Mouse (Mus musculus): ENCODE measurements around the gene Pip5k1b. TPM values are rescaled to one million over a fixed set of nuclear protein-coding genes. Genes with fewer than 3 reads are reported as not detected.

Gene Pip5k1b
- polyA plus RNA-seq, 1 experiment from 2014 or later, result 4.4 TPM

- H3K4me3 ChIP-seq (ENCODE audit: low read depth, low read length), result no peak overlapping the region
- DNase-seq (no peak), ATAC-seq (no peak)
- H3K4me1 ChIP-seq (ENCODE audit: insufficient read depth), result no peaks in the 10 kb centered on the region
- no peak overlapping the region for H3K27ac ChIP-seq (ENCODE audit: low read depth)
- 73% methylated on average over 2 of the region's 2 CpGs for whole genome bisulfite sequencing (ENCODE audit: insufficient replicate concordance)
- no peak for TF ChIP-seq EP300 (IDR thresholded peaks at IDR 0.05; ENCODE audit: low read depth)
- no peaks in the 10 kb centered on the region for H3K36me3 ChIP-seq (replicated peaks; ENCODE audit: insufficient read depth, low read length)
- H3K4me2 ChIP-seq (ENCODE audit: low read depth, low read length), result no peak overlapping the region
- H3K27me3 ChIP-seq (ENCODE audit: insufficient read depth, low read length), result no peaks in the 10 kb centered on the region
- H3K9me3 ChIP-seq (ENCODE audit: low read length), result no peaks in the 10 kb centered on the region
- H3K9ac ChIP-seq (replicated peaks), result no peak overlapping the region
Observed at GRCm38 (mm10) chr19:24431381-24431780, 124.3 kb downstream of the Pip5k1b start.

- no peak overlapping the region for H3K4me2 ChIP-seq (ENCODE audit: low read depth, low read length)
- ATAC-seq, result no peak
- TF ChIP-seq CTCF (IDR thresholded peaks at IDR 0.05; ENCODE audit: low read depth) (no peak), EP300 (IDR thresholded peaks at IDR 0.05; ENCODE audit: low read depth) (no peak)
Observed at GRCm38 (mm10) chr19:24428011-24428410, 127.7 kb downstream of the Pip5k1b start.

GRCm38 (mm10) chr19:24427258-24427657, 128.4 kb downstream of the Pip5k1b start:
- DNase-seq, result no peak
- Histone ChIP-seq H3K9me3 (ENCODE audit: low read length) (no peaks in the 10 kb centered on the region), H3K4me2 (ENCODE audit: low read depth, low read length) (no peak overlapping the region), H3K27ac (ENCODE audit: low read depth) (no peak overlapping the region), H3K36me3 (replicated peaks; ENCODE audit: insufficient read depth, low read length) (no peaks in the 10 kb centered on the region), H3K9ac (replicated peaks) (no peak overlapping the region), H3K4me1 (ENCODE audit: insufficient read depth) (no peaks in the 10 kb centered on the region), H3K4me3 (ENCODE audit: low read depth, low read length) (no peak overlapping the region), H3K27me3 (ENCODE audit: insufficient read depth, low read length) (no peaks in the 10 kb centered on the region)
- no peak for TF ChIP-seq EP300 (IDR thresholded peaks at IDR 0.05; ENCODE audit: low read depth)
- TF ChIP-seq CTCF (IDR thresholded peaks at IDR 0.05; ENCODE audit: low read depth), result no peak
- 57% methylated on average over 4 of the region's 4 CpGs for WGBS (ENCODE audit: insufficient replicate concordance)
- no peak for ATAC-seq

More at GRCm38 (mm10) chr19:24428011-24428410, 127.7 kb downstream of the Pip5k1b start:
- no peaks in the 10 kb centered on the region for H3K9me3 ChIP-seq (ENCODE audit: low read length)
- H3K4me1 ChIP-seq (ENCODE audit: insufficient read depth), result no peaks in the 10 kb centered on the region
- no peak overlapping the region for H3K9ac ChIP-seq (replicated peaks)
- H3K27me3 ChIP-seq (ENCODE audit: insufficient read depth, low read length), result no peaks in the 10 kb centered on the region
- no peak overlapping the region for H3K27ac ChIP-seq (ENCODE audit: low read depth)
- 99% methylated on average over 3 of the region's 3 CpGs for WGBS (ENCODE audit: insufficient replicate concordance)
- H3K4me3 ChIP-seq (ENCODE audit: low read depth, low read length), result no peak overlapping the region
- no peak for DNase-seq
- H3K36me3 ChIP-seq (replicated peaks; ENCODE audit: insufficient read depth, low read length), result no peaks in the 10 kb centered on the region

- H3K4me1 ChIP-seq (ENCODE audit: insufficient read depth), result no peaks in the 10 kb centered on the region
Observed at GRCm38 (mm10) chr19:24426759-24427181, 128.9 kb downstream of the Pip5k1b start.

GRCm38 (mm10) chr19:24418030-24418429, 137.6 kb downstream of the Pip5k1b start:
- WGBS (ENCODE audit: insufficient replicate concordance), result 63% methylated on average over 3 of the region's 3 CpGs
- H3K4me3 ChIP-seq (ENCODE audit: low read depth, low read length), result no peak overlapping the region
- no peaks in the 10 kb centered on the region for H3K4me1 ChIP-seq (ENCODE audit: insufficient read depth)
- H3K4me2 ChIP-seq (ENCODE audit: low read depth, low read length), result no peak overlapping the region
- no peak for TF ChIP-seq CTCF (IDR thresholded peaks at IDR 0.05; ENCODE audit: low read depth)
- no peak for TF ChIP-seq EP300 (IDR thresholded peaks at IDR 0.05; ENCODE audit: low read depth)
- H3K36me3 ChIP-seq (replicated peaks; ENCODE audit: insufficient read depth, low read length), result no peaks in the 10 kb centered on the region
- H3K27me3 ChIP-seq (ENCODE audit: insufficient read depth, low read length), result no peaks in the 10 kb centered on the region
- no peak for DNase-seq
- no peaks in the 10 kb centered on the region for H3K9me3 ChIP-seq (ENCODE audit: low read length)
- ATAC-seq, result no peak
- H3K9ac ChIP-seq (replicated peaks), result no peak overlapping the region
- H3K27ac ChIP-seq (ENCODE audit: low read depth), result no peak overlapping the region

More at GRCm38 (mm10) chr19:24426759-24427181, 128.9 kb downstream of the Pip5k1b start:
- no peak overlapping the region for H3K9ac ChIP-seq (replicated peaks)
- H3K4me3 ChIP-seq (ENCODE audit: low read depth, low read length), result no peak overlapping the region
- 89% methylated on average over 7 of the region's 7 CpGs for WGBS (ENCODE audit: insufficient replicate concordance)
- H3K27me3 ChIP-seq (ENCODE audit: insufficient read depth, low read length), result no peaks in the 10 kb centered on the region
- no peak for DNase-seq
- no peak overlapping the region for H3K27ac ChIP-seq (ENCODE audit: low read depth)
- no peaks in the 10 kb centered on the region for H3K36me3 ChIP-seq (replicated peaks; ENCODE audit: insufficient read depth, low read length)
- no peak for TF ChIP-seq EP300 (IDR thresholded peaks at IDR 0.05; ENCODE audit: low read depth)
- TF ChIP-seq CTCF (IDR thresholded peaks at IDR 0.05; ENCODE audit: low read depth), result no peak
- H3K9me3 ChIP-seq (ENCODE audit: low read length), result no peaks in the 10 kb centered on the region
- H3K4me2 ChIP-seq (ENCODE audit: low read depth, low read length), result no peak overlapping the region
- ATAC-seq, result no peak

- no peak overlapping the region for H3K9ac ChIP-seq (replicated peaks)
- TF ChIP-seq EP300 (IDR thresholded peaks at IDR 0.05; ENCODE audit: low read depth), result no peak
- no peaks in the 10 kb centered on the region for H3K9me3 ChIP-seq (ENCODE audit: low read length)
- DNase-seq, result no peak
- H3K27ac ChIP-seq (ENCODE audit: low read depth), result no peak overlapping the region
- no peaks in the 10 kb centered on the region for H3K4me1 ChIP-seq (ENCODE audit: insufficient read depth)
- H3K36me3 ChIP-seq (replicated peaks; ENCODE audit: insufficient read depth, low read length), result no peaks in the 10 kb centered on the region
- WGBS (ENCODE audit: insufficient replicate concordance), result 54% methylated on average over 3 of the region's 3 CpGs
- ATAC-seq, result no peak
- H3K27me3 ChIP-seq (ENCODE audit: insufficient read depth, low read length), result no peaks in the 10 kb centered on the region
- no peak overlapping the region for H3K4me3 ChIP-seq (ENCODE audit: low read depth, low read length)
- no peak overlapping the region for H3K4me2 ChIP-seq (ENCODE audit: low read depth, low read length)
Observed at GRCm38 (mm10) chr19:24417659-24418004, 138.0 kb downstream of the Pip5k1b start.
